Mouse (Mus musculus) heart, embryonic 15.5 days (tissue): Measurements from ENCODE around the gene Mnx1. TPM values are rescaled to one million over a fixed set of nuclear protein-coding genes. Genes with fewer than 3 reads are reported as not detected.

Source experiments
- polyA plus RNA-seq: library from polyadenylated mRNA; unstranded; fragments of >200 nt; fragmentation: Nextera tagmentation; extraction: Ambion mirVana; gene quantifications from 2 replicates; pipeline ENCODE4 v1.2.1, GENCODE M21; 2015

Gene Mnx1
- polyA plus RNA-seq, 1 experiment from 2014 or later = not detected

Other genes with a start within 250 kb of the Mnx1 start
- gene Lmbr1, start 100.1 kb downstream of the Mnx1 start, polyA plus RNA-seq = 14.5 and 18.0 TPM in 2 replicates
- gene Nom1, start 43.8 kb downstream of the Mnx1 start, polyA plus RNA-seq = 14.6 and 16.9 TPM in 2 replicates
- 19.6 and 22.2 TPM in 2 replicates for gene Ube3c, start 90.8 kb upstream of the Mnx1 start, polyA plus RNA-seq